Mouse (Mus musculus) testis, adult 2 months (tissue): ENCODE data around the gene Rabl3.

Experiments
- CTCF ChIP-seq: fragments of 200-500 bp; IDR thresholded peaks from 2 replicates; pipeline ENCODE4 v1.5.1; 2012; ENCODE audit warnings: low read depth, mild to moderate bottlenecking, inconsistent platforms, low read length, moderate library complexity; ENCODE audit not compliant: control insufficient read depth, insufficient read depth, insufficient replicate concordance
- POLR2A ChIP-seq: fragments of 200-500 bp; IDR thresholded peaks from 2 replicates; pipeline ENCODE4 v1.6.1; 2012; ENCODE audit warnings: low read depth, mild to moderate bottlenecking, inconsistent platforms, low read length, moderate library complexity; ENCODE audit not compliant: control insufficient read depth

DNA sequence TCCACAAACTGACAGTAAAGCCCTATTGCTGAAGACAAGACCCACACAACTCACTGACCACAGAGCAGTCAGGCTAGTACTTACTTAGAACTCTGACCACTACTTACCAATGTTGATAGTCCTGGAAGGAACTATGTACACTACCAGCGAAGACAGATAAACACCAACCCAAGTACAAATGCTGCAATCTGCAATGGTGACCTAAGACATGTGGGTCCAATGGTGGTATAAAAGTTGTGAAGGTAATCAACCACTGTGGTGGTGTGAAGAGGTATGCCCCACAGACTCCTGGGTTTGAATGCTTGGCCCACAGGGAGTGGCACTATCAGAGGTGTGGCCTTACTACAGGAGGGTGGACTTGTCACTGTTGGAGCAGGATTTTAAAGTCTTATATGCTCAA lies 20.0 kb upstream of the Rabl3 start:
- TF ChIP-seq CTCF (no peak), POLR2A (no peak)
